Mouse (Mus musculus): ENCODE data around the gene Slfn5. TPM values are rescaled to one million over a fixed set of nuclear protein-coding genes. Genes with fewer than 3 reads are reported as not detected.
A peak's percentile ranks its signal among the peaks of the same experiment; 100 is the strongest.
"Not testable (repeated sequence)": the region's sequence is repeated elsewhere in the genome, so short reads cannot be mapped to it uniquely, and the experiment has no call there.

Gene Slfn5
- polyA plus RNA-seq, 1 experiment from 2014 or later, result 2.6 TPM

GRCm38 (mm10) chr11:82970712-82971589 is 19.8 kb downstream of the Slfn5 start:
- Histone ChIP-seq H3K36me3 (ENCODE audit: control insufficient read depth, insufficient read depth, low read length) (no peaks in the 10 kb centered on the region), H3K27ac (replicated peaks) (no peak overlapping the region), H3K4me1 (replicated peaks; ENCODE audit: control insufficient read depth, insufficient read depth) (no peaks in the 10 kb centered on the region), H3K9me3 (ENCODE audit: control insufficient read depth, low read length) (no peaks in the 10 kb centered on the region), H3K27me3 (ENCODE audit: control insufficient read depth, insufficient read depth, low read length) (no peaks in the 10 kb centered on the region), H3K4me2 (replicated peaks; ENCODE audit: low read depth) (peak overlapping the region; percentile 42), H3K9ac (ENCODE audit: low read length) (no peak overlapping the region), H3K4me3 (ENCODE audit: low read depth, low read length) (peak overlapping the region; percentile 14; the same call in 1 of the 2 replicates)
- no peak for TF ChIP-seq EP300 (optimal IDR thresholded peaks at IDR 0.05)
- peak; percentile 78 for TF ChIP-seq CTCF (IDR thresholded peaks at IDR 0.05; ENCODE audit: low read depth)
- WGBS, result 9% methylated on average over 31 of the region's 31 CpGs
- DNase-seq (ENCODE audit: low spot score) (peak; percentile 57), ATAC-seq (ENCODE audit: low FRiP score, low TSS enrichment) (0 out of 2 replicates have a peak, but pooled peaks have one; percentile 45)

- H3K27me3 ChIP-seq (ENCODE audit: control insufficient read depth, insufficient read depth, low read length), result no peaks in the 10 kb centered on the region
- peak overlapping the region; percentile 42 for H3K4me2 ChIP-seq (replicated peaks; ENCODE audit: low read depth)
- no peak for DNase-seq (ENCODE audit: low spot score)
- no peak overlapping the region for H3K4me3 ChIP-seq (ENCODE audit: low read depth, low read length)
- H3K9ac ChIP-seq (ENCODE audit: low read length), result peak overlapping the region; percentile 8; the same call in 1 of the 2 replicates
- no peaks in the 10 kb centered on the region for H3K4me1 ChIP-seq (replicated peaks; ENCODE audit: control insufficient read depth, insufficient read depth)
- H3K9me3 ChIP-seq (ENCODE audit: control insufficient read depth, low read length), result no peaks in the 10 kb centered on the region
- no peaks in the 10 kb centered on the region for H3K36me3 ChIP-seq (ENCODE audit: control insufficient read depth, insufficient read depth, low read length)
- TF ChIP-seq EP300 (optimal IDR thresholded peaks at IDR 0.05), result no peak
- TF ChIP-seq CTCF (IDR thresholded peaks at IDR 0.05; ENCODE audit: low read depth), result no peak
- H3K27ac ChIP-seq (replicated peaks), result no peak overlapping the region
- no peak for ATAC-seq (ENCODE audit: low FRiP score, low TSS enrichment)
- WGBS, result 69% methylated on average over 11 of the region's 11 CpGs
Measured at GRCm38 (mm10) chr11:82971590-82971974, 20.4 kb downstream of the Slfn5 start.

- Histone ChIP-seq H3K9ac (ENCODE audit: low read length) (no peak overlapping the region), H3K4me3 (ENCODE audit: low read depth, low read length) (no peak overlapping the region), H3K27me3 (ENCODE audit: control insufficient read depth, insufficient read depth, low read length) (no peaks in the 10 kb centered on the region), H3K4me2 (replicated peaks; ENCODE audit: low read depth) (no peak overlapping the region), H3K4me1 (replicated peaks; ENCODE audit: control insufficient read depth, insufficient read depth) (no peaks in the 10 kb centered on the region), H3K9me3 (ENCODE audit: control insufficient read depth, low read length) (no peaks in the 10 kb centered on the region), H3K36me3 (ENCODE audit: control insufficient read depth, insufficient read depth, low read length) (no peaks in the 10 kb centered on the region), H3K27ac (replicated peaks) (no peak overlapping the region)
- ATAC-seq (ENCODE audit: low FRiP score, low TSS enrichment), result no peak
- 34% methylated on average over 5 of the region's 5 CpGs for WGBS
- TF ChIP-seq EP300 (optimal IDR thresholded peaks at IDR 0.05) (no peak), CTCF (IDR thresholded peaks at IDR 0.05; ENCODE audit: low read depth) (no peak)
- no peak for DNase-seq (ENCODE audit: low spot score)
Measured at GRCm38 (mm10) chr11:82973916-82974315, 22.8 kb downstream of the Slfn5 start.

GRCm38 (mm10) chr11:82982409-82982808 is 31.3 kb downstream of the Slfn5 start:
- H3K4me2 ChIP-seq (replicated peaks; ENCODE audit: low read depth); DNase-seq (ENCODE audit: low spot score); H3K27ac ChIP-seq (replicated peaks); H3K27me3 ChIP-seq (ENCODE audit: control insufficient read depth, insufficient read depth, low read length); H3K4me3 ChIP-seq (ENCODE audit: low read depth, low read length); H3K9me3 ChIP-seq (ENCODE audit: control insufficient read depth, low read length); H3K4me1 ChIP-seq (replicated peaks; ENCODE audit: control insufficient read depth, insufficient read depth); H3K9ac ChIP-seq (ENCODE audit: low read length); H3K36me3 ChIP-seq (ENCODE audit: control insufficient read depth, insufficient read depth, low read length); ATAC-seq (ENCODE audit: low FRiP score, low TSS enrichment): not testable (repeated sequence)
- 78% methylated on average over 2 of the region's 2 CpGs for WGBS

GRCm38 (mm10) chr11:82983193-82983592 is 32.0 kb downstream of the Slfn5 start:
- no peak for DNase-seq (ENCODE audit: low spot score)
- H3K9ac ChIP-seq (ENCODE audit: low read length), result no peak overlapping the region
- ATAC-seq (ENCODE audit: low FRiP score, low TSS enrichment), result no peak
- H3K27me3 ChIP-seq (ENCODE audit: control insufficient read depth, insufficient read depth, low read length), result no peaks in the 10 kb centered on the region
- TF ChIP-seq CTCF (IDR thresholded peaks at IDR 0.05; ENCODE audit: low read depth), result no peak
- no peak for TF ChIP-seq EP300 (optimal IDR thresholded peaks at IDR 0.05)
- H3K4me1 ChIP-seq (replicated peaks; ENCODE audit: control insufficient read depth, insufficient read depth), result no peaks in the 10 kb centered on the region
- H3K4me2 ChIP-seq (replicated peaks; ENCODE audit: low read depth), result no peak overlapping the region
- H3K27ac ChIP-seq (replicated peaks), result no peak overlapping the region
- 80% methylated on average over 17 of the region's 17 CpGs for WGBS
- no peaks in the 10 kb centered on the region; the same call in 1 of the 2 replicates for H3K36me3 ChIP-seq (ENCODE audit: control insufficient read depth, insufficient read depth, low read length)
- H3K4me3 ChIP-seq (ENCODE audit: low read depth, low read length), result no peak overlapping the region
- H3K9me3 ChIP-seq (ENCODE audit: control insufficient read depth, low read length), result no peaks in the 10 kb centered on the region

GRCm38 (mm10) chr11:82987621-82988020 is 36.5 kb downstream of the Slfn5 start:
- no peak overlapping the region for H3K27ac ChIP-seq (replicated peaks)
- H3K27me3 ChIP-seq (ENCODE audit: control insufficient read depth, insufficient read depth, low read length), result no peaks in the 10 kb centered on the region
- no peak overlapping the region for H3K4me3 ChIP-seq (ENCODE audit: low read depth, low read length)
- no peak overlapping the region for H3K4me2 ChIP-seq (replicated peaks; ENCODE audit: low read depth)
- DNase-seq (ENCODE audit: low spot score) (no peak), ATAC-seq (ENCODE audit: low FRiP score, low TSS enrichment) (no peak)
- H3K36me3 ChIP-seq (ENCODE audit: control insufficient read depth, insufficient read depth, low read length), result no peaks in the 10 kb centered on the region; the same call in 1 of the 2 replicates
- 0 out of 2 replicates have a peak, but pooled peaks cover 2% of the 10 kb centered on the region for H3K4me1 ChIP-seq (replicated peaks; ENCODE audit: control insufficient read depth, insufficient read depth)
- WGBS, result 80% methylated on average over 6 of the region's 6 CpGs
- H3K9me3 ChIP-seq (ENCODE audit: control insufficient read depth, low read length), result no peaks in the 10 kb centered on the region
- TF ChIP-seq CTCF (IDR thresholded peaks at IDR 0.05; ENCODE audit: low read depth) (no peak), EP300 (optimal IDR thresholded peaks at IDR 0.05) (no peak)
- no peak overlapping the region for H3K9ac ChIP-seq (ENCODE audit: low read length)

Data from stomach, postnatal 0 days (tissue).